Mouse (Mus musculus) mouse embryonic stem cell (cell line): Measurements from ENCODE around the gene Thop1.
"Not testable (repeated sequence)": the region's sequence is repeated elsewhere in the genome, so short reads cannot be mapped to it uniquely, and the experiment has no call there.

ENCODE experiments used
- in situ Hi-C, 2 experiments: fragments of 300-500 bp; cut with MboI; formaldehyde crosslinking; loops; 1 replicate in 1 of 2; 3 replicates in 1 of 2; pipeline ENCODE4 v1.14.3; 2019 to 2020; ENCODE audit warnings: low sequenced_read_pairs in 2 of 2, low pct_unique_long_range_greater_than_20kb in 1 of 2, mixed read lengths in 1 of 2; ENCODE audit not compliant: unreplicated experiment in 1 of 2

The Thop1 gene

DNA sequence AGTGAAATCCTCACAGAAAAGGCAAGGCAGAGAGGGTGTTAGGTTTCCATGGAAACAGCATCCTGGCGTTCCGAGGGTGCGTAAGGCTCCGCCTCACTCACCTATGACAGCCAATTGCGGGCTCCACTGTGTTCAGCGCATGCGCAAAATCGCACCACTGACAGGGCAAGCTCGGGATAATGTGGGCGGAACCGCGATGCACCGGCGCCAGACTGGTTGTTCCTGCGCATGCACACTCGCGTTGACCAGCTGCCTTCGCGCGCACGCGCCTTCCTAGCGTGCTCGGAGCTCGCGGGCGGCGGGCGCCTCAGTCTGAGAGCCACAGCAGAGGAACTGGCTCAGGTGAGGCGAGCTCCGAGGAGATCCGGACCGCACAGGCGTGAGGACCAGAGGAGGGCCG, at the start of gene Thop1:
Gene Thop1 (plus strand): TSS at position 200 of the 400 bp plus-strand sequence.
- in situ Hi-C loops: loop anchor here in 1 of 2 experiments (10.0 kb wide), 1 partner anchor 65 kb away; no protein-coding TSS in a partner anchor

DNA sequence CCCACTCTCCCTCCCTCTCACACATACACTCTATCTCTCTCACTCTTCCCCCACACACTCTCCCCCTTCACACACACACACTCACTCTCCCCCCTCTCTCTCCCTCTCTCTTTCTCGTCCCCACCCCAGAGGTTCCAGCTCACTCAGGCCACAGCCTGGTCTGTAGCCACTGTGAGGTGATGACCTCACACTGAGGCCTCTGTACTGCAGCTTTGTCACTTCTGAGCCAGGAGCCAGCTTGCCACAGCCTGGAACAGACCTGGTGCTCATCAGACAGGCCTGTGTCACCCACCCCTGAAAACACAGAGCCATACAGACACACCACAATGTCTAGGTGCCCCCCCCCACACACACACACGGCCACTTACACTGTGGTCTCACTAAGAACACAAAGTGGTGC, 49.6 kb upstream of the Thop1 start:
- in situ Hi-C loops: loop anchor here in 1 of 2 experiments (10.0 kb wide), 1 partner anchor 155 kb away; the partner anchor contains the start of gene Eef2

DNA sequence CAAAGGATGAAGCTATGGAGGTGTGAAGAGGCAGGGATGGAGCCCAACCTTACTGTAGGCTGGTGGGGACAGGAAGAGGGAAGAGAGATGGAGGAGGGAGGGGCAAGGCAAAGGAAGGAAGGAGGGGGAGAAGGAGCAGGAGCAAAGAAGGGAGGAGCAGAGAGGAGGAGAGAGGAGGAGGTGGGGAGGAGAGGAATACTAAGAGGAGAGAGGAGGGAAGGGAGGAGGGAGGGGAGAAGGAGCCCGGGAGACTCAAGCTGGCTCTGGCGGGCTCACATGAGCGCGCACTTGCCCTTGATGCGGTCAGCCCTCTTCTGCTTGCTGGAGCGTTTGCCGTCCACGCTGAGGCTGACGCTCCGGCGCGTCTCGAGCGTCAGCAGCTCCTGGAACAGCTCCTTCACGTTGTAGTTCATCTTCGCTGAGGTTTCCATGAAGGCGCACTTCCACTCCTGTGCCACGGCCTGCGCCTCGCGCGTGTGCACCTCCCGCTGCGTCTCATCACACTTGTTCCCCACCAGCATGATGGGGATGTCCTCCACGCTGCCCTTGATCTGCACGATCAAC, 48.2 kb upstream of the Thop1 start:
- in situ Hi-C loops: loop anchor here in 1 of 2 experiments (10.0 kb wide), 1 partner anchor 153 kb away; the partner anchor contains the start of gene Eef2

DNA sequence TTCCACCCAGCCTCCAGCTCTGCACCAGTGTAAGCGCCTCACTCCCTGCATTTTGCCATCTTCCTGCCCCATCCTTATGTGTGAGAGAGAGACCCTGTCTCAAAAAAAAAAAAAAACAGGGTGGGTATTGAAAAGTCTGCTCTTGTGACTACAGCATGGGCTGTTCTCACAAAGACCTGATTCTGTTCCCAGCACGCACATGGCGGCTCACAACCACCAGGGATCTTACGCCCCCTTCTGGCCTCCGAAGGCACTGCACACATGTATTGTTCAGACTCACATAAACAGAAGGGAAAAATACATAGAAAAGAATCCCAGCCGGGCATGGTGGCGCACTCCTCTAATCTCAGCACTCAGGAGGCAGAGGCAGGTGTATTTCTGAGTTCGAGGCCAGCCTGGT, 47.1 kb upstream of the Thop1 start:
- in situ Hi-C loops: loop anchor here in 1 of 2 experiments (10.0 kb wide), 1 partner anchor 152 kb away; the partner anchor contains the start of gene Eef2

DNA sequence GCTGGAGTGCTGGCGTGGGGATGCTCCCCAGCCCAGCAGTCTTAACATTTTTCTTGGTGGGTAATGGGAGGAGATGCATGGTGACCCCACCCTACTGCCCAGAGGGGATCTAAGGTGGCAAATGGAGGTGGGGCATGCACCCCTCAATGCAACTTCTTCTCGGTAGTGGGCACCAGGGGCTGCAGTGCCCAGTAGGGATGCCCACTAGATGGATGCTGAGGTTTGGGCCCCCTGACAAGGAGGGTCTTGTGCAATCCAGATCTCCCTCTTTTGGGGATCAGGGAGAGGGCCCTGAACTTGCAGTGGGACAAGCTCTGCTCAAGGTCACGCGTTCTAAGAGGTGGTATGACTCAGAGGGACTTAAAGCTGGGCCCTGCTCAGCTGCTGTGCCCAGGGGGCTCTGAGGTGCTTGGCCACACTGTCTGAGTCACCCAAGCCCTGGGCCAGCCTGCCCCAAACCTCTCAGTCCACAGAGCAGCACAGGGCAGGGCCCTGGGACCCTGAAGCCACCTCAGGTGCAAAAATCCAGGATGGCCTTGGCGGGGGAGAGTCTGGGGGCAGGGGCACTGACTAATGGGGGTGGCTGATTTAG, 45.4 kb upstream of the Thop1 start:
- in situ Hi-C loops: loop anchor here in 1 of 2 experiments (10.0 kb wide), 1 partner anchor 150 kb away; the partner anchor contains the start of gene Eef2

DNA sequence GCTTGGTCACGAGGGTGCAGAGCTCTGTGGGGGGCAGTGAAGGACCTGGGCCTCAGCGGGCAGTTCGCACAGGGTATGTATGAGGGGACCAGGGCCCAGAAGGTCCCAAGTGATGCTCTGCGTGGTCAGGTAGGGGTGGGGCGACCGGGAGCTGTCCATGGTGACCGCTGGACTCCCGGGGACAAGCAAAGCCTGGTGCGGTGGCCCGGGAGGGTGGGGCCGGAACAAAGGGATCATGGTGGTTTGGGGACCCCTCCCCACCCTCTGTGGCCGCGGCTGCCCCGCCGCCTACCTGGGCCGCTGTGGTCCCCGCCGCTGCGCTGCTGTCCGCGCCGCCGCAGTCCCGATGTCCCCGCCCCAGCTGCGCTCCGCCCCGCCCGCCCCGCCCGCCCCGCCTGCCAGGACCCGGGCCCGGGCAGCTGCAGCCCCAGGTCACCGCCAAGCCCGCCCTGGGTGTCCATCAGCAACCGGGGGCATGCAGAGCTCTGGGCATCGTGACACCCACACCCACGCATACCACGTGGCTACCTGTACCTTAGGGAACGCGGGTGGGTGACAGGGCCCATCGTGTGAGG, 44.7 kb upstream of the Thop1 start:
- in situ Hi-C loops: loop anchor here in 1 of 2 experiments (10.0 kb wide), 1 partner anchor 150 kb away; the partner anchor contains the start of gene Eef2

DNA sequence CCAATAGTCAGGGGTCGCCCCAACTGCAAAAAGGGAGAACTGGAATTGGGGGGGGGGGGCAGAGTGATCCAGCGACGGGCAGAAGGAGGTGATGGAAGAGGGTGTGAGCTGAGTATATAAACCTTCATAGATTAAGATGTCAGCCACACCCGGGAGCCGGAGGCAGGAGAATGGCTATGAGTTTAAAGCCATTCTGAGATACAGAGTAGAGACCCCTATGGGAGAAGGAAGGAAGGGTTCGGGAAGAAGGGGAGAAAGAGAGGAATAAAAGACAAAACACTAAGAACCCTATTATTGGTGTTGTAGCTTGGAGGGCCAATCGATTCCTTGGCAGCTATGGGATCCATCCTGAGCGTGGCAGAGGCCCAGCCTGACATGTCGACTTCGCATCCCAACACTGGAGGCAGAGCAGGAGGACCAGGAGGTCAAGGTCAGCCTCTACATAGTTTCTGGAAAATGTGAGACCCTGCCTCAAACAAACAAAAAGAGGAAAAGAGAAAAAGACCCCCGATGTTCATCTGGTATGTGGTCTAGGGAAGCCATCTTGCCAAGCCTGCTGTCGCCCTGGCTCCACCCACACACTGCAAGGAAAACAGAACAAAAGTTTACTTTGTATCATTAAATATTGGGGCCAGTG, 44.1 kb upstream of the Thop1 start, which contains the start of gene Diras1:
Gene Diras1 (minus strand): TSS at position 24 of the 637 bp plus-strand sequence.
- in situ Hi-C loops: loop anchor here in 1 of 2 experiments (10.0 kb wide), 1 partner anchor 149 kb away; the partner anchor contains the start of gene Eef2

DNA sequence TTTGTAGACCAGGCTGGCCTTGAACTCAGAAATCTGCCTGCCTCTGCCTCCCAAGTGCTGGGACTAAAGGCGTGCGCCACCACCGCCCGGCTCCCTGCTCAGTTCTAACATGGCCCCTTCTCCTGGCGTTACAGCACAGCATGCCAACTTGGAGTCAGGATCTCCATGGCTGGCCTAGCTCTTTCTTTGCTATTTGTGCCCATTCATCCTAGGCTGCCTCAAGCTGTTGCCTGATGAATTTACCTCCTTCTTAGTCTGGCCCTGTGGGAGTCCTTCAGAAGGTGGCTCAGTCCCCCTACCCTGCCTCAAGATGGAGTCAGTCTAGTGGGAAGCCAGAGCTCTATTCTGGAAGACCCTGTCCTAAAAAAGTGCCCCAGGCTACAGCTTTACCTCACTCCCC, 43.0 kb upstream of the Thop1 start:
- in situ Hi-C loops: loop anchor here in 1 of 2 experiments (10.0 kb wide), 1 partner anchor 148 kb away; the partner anchor contains the start of gene Eef2

DNA sequence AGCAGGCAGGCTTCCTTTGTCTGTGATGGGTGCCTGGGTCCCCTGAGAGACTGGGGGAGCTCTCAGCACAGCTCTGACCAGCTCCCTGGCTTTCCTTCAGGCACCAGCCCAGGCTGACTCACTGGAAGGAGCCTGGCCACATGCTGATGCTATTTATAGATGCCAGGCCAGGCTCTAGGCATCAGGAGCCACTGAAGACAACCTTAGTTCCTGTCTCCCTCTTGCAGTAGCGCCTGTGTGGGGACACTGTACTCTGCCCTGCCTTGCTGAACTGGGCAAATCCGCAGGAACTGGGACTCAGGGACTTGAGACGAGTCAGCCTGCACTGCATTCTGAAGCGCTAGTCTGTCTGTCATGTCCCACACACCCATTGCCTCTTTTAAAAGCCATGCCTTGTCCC, 42.5 kb upstream of the Thop1 start:
- in situ Hi-C loops: loop anchor here in 1 of 2 experiments (10.0 kb wide), 1 partner anchor 147 kb away; the partner anchor contains the start of gene Eef2

DNA sequence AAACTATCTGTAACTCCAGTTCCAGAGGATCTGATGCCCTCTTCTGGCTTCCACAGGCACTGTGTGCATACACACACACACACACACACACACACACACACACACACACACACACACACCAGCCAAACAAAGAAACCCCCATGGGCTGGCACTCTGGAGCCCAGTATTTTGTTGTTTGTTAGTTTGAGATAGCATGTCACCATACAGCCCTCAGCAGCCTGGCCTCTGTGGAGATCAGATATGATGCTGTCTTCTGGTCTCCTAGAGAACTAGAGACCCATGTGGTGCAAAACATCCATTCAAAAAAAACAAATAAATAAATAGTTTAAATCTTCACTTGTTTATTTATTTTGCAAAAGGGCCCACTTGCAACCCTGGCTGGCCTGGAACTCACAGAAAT, 41.6 kb upstream of the Thop1 start:
- in situ Hi-C loops: loop anchor here in 1 of 2 experiments (10.0 kb wide), 1 partner anchor 147 kb away; the partner anchor contains the start of gene Eef2

DNA sequence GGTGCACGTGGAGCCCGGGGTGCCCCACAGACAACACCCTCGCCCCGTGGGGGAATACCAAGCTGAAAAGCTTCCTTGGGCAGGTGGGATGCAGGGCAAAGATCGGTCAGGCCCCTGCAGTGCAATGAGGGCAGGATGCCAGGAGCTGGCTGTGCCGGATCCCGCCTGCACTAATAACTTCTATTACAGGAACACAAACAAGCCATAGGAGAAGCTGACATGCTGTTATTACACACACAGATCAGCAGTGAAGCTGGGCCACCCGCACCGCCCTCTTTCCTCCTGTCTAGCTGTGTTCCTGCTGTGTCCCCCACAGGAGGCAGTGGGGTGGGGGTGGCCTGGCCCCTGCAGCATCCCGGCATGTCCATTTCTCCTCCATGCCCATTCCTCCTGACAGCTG, 40.8 kb upstream of the Thop1 start:
- in situ Hi-C loops: loop anchor here in 1 of 2 experiments (10.0 kb wide), 1 partner anchor 146 kb away; the partner anchor contains the start of gene Eef2

DNA sequence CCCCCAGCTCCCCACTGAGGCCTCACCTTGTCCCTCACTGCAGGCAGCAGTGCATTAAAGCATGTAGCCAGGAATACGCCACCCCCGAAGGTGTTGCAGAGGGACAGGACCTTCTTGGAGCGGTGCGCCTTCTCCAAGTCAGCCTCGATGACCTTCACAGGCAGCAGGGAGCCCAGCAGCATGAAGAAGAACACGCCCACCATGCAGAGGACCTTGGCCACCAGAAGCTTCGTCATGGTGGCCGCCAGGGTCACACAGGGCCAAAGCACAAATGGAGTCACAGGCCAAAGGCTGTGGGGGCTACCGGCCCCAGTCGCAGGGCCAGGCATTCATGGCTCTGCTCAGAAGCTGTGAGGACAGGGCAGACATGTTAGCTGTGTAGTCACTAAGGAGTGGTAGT, 36.2 kb upstream of the Thop1 start:
- in situ Hi-C loops: no loop called here

DNA sequence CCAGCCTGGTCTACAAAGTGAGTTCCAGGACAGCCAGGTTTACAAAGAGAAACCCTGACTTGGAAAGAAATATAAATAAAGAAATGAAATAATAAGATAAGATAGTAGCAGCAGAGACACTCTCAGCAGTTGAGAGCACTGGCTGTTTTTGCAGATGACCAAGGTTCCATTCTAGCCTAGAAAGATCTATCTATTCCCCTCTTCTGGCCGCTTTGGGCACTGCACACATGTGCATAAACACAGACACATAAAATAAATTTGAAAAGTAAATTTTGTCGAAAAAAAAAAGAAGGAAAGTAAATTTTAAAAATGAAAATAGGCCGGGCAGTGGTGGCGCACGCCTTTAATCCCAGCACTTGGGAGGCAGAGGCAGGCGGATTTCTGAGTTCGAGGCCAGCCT, 33.6 kb upstream of the Thop1 start:
- in situ Hi-C loops: no loop called here

DNA sequence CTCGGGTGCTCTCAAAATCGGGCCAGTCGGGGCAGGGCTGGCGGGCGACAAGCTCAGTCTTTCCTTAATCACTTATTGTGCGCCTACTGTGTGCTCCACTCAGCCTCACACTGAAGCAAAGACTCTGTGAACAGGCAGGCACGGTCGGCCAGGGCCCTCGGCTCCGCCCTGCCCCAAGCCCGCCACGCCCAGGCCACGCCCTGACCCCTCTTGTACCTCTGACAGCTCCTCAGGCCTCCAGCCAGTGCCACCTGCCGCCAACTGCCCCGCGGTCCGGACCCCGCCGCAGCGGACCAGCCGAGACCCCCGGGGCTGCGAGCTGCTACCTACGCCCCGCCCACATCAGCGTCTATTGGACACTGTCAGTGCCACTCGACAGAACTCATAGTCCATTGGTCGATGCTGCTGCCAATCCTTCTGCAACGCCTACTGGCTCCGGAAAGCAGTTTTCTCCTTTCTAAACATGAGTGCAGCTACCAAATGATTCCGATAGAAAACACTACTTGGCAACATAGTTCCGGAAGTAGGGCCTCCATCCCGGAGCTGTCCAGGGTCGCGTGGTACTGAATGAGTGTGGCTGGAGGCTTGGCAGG, 32.8 kb upstream of the Thop1 start, which contains the start of gene Slc39a3:
Gene Slc39a3 (minus strand): TSS at position 439 of the 593 bp plus-strand sequence.
- in situ Hi-C loops: no loop called here

DNA sequence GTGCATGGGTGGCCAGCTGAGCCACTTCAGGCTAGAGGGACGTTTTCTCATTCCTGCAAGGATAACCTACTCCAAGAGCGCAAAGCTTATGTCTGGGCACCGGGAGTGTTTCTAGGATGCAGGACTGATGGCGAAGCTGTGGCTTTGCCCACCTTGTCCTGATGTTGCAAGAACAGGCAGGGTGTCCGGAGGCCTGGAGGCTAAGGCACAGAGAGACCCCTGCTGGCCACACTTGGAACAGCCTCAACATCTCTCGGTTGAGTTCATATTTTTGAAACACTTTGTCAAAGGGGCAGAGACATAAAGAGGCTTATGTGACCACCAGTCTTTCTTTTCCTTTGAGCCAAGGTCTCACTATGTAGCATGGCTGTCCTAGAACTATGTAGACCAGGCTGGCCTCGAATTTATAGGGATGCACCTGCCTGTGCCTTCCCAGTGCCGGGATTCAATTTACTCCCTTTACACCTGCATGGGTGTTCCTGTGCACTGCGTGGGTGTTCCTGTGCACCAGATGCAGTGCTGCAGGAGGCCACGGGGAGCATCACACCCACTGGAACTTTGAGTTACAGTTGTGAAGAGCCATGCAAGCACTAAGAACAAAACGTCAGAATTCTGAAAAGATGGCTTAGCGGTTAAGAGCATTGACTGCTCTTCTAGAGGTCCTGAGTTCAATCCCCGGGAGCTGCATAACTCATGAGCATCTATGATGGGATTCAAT, 28.2 kb upstream of the Thop1 start:
- in situ Hi-C loops: no loop called here

DNA sequence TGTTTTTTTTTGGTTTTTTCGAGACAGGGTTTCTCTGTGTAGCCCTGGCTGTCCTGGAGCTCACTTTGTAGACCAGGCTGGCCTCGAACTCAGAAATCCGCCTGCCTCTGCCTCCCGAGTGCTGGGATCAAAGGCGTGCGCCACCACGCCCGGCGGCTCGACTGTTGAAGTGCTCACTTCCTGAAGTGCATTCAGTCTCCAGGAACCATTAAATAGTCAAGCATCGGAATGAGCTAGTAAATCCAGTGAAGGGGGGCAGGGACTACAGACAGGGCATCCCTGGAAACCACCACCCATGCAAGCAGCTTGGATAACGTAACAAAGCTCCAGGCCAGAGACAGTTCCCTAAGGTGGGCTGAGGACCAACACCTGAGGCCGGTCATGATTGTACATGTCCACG, 24.6 kb upstream of the Thop1 start:
- in situ Hi-C loops: not testable (repeated sequence)

DNA sequence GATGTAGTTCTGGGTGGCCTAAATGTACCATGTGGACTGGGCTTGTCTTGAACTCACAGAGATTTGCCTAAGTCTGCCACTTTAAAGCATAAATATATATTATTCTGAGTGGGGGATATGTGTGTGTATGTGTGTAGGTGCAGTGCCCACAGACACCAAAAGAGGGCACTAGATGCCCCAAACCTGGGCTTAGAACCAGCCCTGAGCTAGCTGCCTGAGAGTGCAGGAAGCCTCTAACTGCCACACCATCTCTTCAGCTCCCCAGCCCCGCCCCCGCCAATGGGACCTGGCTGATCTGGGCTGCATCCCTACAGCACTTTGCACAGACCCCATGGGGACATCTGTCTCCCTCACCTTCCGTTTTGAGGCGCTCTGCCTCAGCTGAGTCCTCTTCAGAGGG, 19.2 kb upstream of the Thop1 start:
- in situ Hi-C loops: no loop called here

DNA sequence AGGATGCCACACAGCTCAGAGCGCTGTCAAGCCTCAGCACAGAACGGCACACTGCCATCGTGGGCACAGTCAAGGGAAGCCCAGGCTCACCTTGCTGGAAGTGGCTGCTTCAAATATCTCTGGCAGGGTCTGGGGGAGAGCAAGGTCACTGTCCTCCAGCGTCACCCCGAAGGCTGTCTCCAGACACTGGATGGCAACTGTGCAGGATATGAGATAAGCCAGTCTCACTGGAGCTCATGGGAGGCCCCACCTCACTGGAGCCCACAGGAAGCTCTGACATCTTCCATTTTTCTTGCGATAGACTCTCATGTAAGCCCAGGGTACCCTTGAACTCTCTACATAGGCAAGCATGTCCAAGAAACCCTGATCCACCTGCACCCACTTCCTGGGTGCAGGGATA, 18.7 kb upstream of the Thop1 start:
- in situ Hi-C loops: no loop called here
